Mouse (Mus musculus): ENCODE data around the gene Pla2g1b.

Pla2g1b gene

GRCm38 (mm10) chr5:115447108-115447507 is 19.0 kb upstream of the Pla2g1b start:
- no peak for DNase-seq (ENCODE audit: low spot score)

GRCm38 (mm10) chr5:115449247-115449646 is 16.8 kb upstream of the Pla2g1b start:
- DNase-seq (ENCODE audit: low spot score), result no peak

- DNase-seq (ENCODE audit: low spot score), result no peak
These were observed 15.4 kb upstream of the Pla2g1b start for GRCm38 (mm10) chr5:115450410-115451317.

- DNase-seq (ENCODE audit: low spot score), result no peak
These were observed 11.5 kb upstream of the Pla2g1b start for GRCm38 (mm10) chr5:115454422-115455090.

GRCm38 (mm10) chr5:115455838-115456237 is 10.2 kb upstream of the Pla2g1b start:
- no peak for DNase-seq (ENCODE audit: low spot score)

- DNase-seq (ENCODE audit: low spot score), result no peak
These were observed 7.1 kb upstream of the Pla2g1b start for GRCm38 (mm10) chr5:115458918-115459317.

- DNase-seq (ENCODE audit: low spot score), result no peak
These were observed 1.5 kb upstream of the Pla2g1b start for GRCm38 (mm10) chr5:115464408-115465115.

- DNase-seq (ENCODE audit: low spot score), result no peak
These were observed 3.7 kb downstream of the Pla2g1b start for GRCm38 (mm10) chr5:115469791-115470190.

- DNase-seq (ENCODE audit: low spot score), result no peak
These were observed 4.9 kb downstream of the Pla2g1b start for GRCm38 (mm10) chr5:115470766-115471531.

- no peak for DNase-seq (ENCODE audit: low spot score)
These were observed 7.1 kb downstream of the Pla2g1b start for GRCm38 (mm10) chr5:115473191-115473590.

- DNase-seq (ENCODE audit: low spot score), result no peak
These were observed 8.2 kb downstream of the Pla2g1b start for GRCm38 (mm10) chr5:115474174-115474828.

GRCm38 (mm10) chr5:115475337-115476106 is 9.5 kb downstream of the Pla2g1b start:
- no peak for DNase-seq (ENCODE audit: low spot score)

GRCm38 (mm10) chr5:115476107-115476727 is 10.2 kb downstream of the Pla2g1b start:
- no peak for DNase-seq (ENCODE audit: low spot score)

- no peak for DNase-seq (ENCODE audit: low spot score)
These were observed 13.5 kb downstream of the Pla2g1b start for GRCm38 (mm10) chr5:115479561-115479960.

- DNase-seq (ENCODE audit: low spot score), result no peak
These were observed 14.0 kb downstream of the Pla2g1b start for GRCm38 (mm10) chr5:115480101-115480500.

- no peak for DNase-seq (ENCODE audit: low spot score)
These were observed 16.6 kb downstream of the Pla2g1b start for GRCm38 (mm10) chr5:115482390-115483265.

- no peak for DNase-seq (ENCODE audit: low spot score)
These were observed 17.3 kb downstream of the Pla2g1b start for GRCm38 (mm10) chr5:115483385-115483784.

GRCm38 (mm10) chr5:115483947-115484920 is 18.2 kb downstream of the Pla2g1b start, which contains the start of gene Sirt4:
Gene Sirt4, minus strand, starts transcription at chr5:115484725.
- DNase-seq (ENCODE audit: low spot score), result peak; percentile 93
